Mouse (Mus musculus) G1E-ER4 (cell line): ENCODE measurements around the gene Oaf. TPM values are rescaled to one million over a fixed set of nuclear protein-coding genes. Genes with fewer than 3 reads are reported as not detected.

Experiments
- GATA1 ChIP-seq: IDR thresholded peaks from one replicate; pipeline ENCODE4 v1.8.0; 2012; ENCODE audit warnings: low read length, inconsistent platforms
- polyA plus RNA-seq: library from polyadenylated mRNA; stranded (reverse); fragments of >175 nt; gene quantifications from 2 replicates; pipeline ENCODE4 v1.2.3, GENCODE M21; 2012

Oaf gene
- polyA plus RNA-seq, 1 experiment = 28.9 TPM

GRCm38 (mm10) chr9:43205343-43206021, 34.2 kb downstream of the Oaf start:
- no peak for TF ChIP-seq GATA1

DNA sequence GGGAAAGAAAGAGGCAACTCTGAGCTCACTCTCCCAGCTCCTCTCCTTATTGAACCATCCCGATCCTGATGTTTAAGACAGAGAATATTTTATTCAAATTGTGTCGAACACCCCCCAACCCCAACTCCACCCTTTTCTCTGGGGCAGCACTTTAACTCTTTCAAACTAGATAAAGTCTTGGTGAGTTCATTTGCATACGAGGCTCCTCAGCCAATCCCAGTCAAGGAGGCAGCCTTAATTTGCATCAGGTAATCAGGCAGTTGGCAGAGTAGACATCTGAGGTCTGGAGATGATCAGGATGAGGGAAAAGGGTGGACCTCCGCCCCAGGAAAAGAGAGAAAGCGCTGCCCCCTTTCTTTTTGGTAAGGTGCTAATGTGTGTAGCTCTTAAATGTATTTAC, 39.5 kb downstream of the Oaf start:
- no peak for TF ChIP-seq GATA1

DNA sequence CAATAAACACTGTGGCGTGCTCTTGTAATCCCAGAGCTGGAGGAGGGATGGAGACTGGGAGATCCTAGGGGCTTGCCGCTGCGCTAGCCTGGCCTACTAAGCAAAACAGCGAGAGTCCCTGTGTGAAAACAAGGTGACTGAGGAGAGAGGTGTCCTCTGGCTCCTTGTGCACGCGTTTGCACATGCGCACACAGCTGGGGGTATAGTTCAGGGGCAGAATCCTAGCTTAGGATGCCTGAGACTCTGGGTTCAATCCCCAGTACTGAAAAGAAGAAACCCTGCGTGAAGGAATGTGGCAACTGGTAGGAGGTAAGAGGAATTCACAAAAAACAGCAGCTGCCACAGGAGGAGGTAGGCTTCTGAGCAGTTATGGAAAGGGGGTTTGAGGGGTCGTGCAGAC, 45.7 kb downstream of the Oaf start:
- TF ChIP-seq GATA1 = no peak

GRCm38 (mm10) chr9:43191561-43191960, 48.1 kb downstream of the Oaf start:
- no peak for TF ChIP-seq GATA1

DNA sequence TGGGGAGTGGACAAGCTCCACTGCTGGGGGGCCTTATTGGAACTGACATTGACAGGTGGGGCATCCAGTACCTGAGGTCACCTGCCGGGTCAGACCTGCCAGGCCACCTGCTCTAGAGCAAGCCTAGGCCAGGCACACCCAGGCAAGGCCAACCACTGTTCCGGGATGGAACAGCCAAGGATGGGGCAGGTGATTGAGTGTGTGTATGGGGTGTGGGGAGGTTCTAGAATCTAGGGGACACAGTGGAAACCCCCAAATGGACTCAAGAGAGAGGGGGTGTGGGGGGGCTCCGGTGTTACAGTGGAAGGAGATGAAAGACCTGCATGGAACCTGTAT, 50.7 kb downstream of the Oaf start:
- TF ChIP-seq GATA1 = no peak

DNA sequence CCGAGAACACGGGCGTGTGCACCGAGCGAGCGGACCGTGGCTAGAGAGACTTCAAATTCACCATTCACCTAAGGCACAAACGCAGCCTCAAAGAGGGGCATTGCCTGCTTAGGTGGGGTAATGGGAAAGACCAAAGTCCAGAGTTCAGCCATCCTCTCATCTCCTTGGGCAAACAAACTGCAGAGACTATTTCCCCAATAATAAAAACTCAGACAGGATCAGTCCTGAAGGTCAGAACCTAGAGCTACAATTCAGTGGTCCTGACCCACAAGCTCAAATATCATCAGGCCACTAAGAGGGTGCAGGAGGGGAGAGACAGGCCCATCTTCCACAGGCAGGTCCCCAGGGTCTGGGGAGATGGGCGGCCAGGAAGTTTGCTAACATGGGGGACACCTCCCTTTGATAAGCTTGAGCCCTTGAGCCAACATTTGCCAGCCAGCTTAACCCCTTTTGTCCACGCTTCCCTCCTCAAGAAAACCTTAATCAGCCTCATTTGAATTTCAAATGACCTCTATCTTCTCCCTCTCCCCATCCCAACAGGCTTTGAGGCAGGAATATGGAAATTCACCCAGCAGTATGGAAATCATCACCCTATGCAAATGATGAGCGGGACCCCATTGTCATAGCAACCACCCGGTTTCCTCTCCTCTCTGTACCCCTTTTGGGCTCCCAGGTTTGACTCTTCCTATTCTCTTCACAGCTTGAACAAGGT, 51.2 kb downstream of the Oaf start:
- no peak for TF ChIP-seq GATA1

DNA sequence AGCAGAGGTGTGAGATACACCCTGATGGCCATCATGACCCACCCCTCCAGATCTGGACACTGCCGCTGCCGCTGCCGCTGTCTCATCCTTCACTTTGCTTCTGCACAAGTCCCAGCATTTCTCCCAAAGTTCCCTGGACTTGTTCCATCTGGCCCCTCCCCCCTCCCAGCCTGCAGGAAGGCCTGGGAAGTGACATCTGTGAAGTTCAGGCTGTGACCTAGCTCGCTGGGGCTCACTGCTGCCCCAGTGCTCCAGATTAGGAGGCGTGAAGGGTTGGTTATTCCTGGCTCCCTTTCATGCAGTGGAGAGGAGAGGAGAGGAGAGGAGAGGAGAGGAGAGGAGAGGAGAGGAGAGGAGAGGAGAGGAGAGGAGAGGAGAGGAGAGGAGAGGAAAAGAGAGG, 60.1 kb downstream of the Oaf start:
- no peak for TF ChIP-seq GATA1

GRCm38 (mm10) chr9:43178172-43178571, 61.5 kb downstream of the Oaf start:
- TF ChIP-seq GATA1 = no peak

Other genes with a start within 250 kb of the Oaf start
- gene Arhgef12, start 132.7 kb downstream of the Oaf start, polyA plus RNA-seq = 6.4 and 8.7 TPM in 2 replicates
- 0.53 and 0.72 TPM in 2 replicates for gene Tmem136, start 123.3 kb downstream of the Oaf start, polyA plus RNA-seq
- not detected in 2 replicates for gene Pou2f3, start 29.5 kb downstream of the Oaf start, polyA plus RNA-seq
- not detected in 2 replicates for gene Trim29, start 70.9 kb upstream of the Oaf start, polyA plus RNA-seq